Mouse (Mus musculus) lung, embryonic 16.5 days (tissue): Measurements from ENCODE around the gene Loxl1. TPM values are rescaled to one million over a fixed set of nuclear protein-coding genes. Genes with fewer than 3 reads are reported as not detected.

Experiments used
- ATAC-seq: fragments of 200-750 bp; cut with Nextera tagmentation; 2 replicates; pipeline ENCODE4 v1.8.0; 2017; ENCODE audit warnings: low read depth, mild to moderate bottlenecking, moderate library complexity
- H3K27ac ChIP-seq: fragments of 300-500 bp; sonication (generic); 2 replicates; pipeline ENCODE4 v1.5.1; 2014; ENCODE audit warnings: mild to moderate bottlenecking, control low read depth, low read length
- H3K27me3 ChIP-seq: fragments of 300-500 bp; sonication (generic); 2 replicates; pipeline ENCODE4 v1.6.1; 2014; ENCODE audit warnings: low read depth, low read length, mixed read lengths; ENCODE audit not compliant: control insufficient read depth, insufficient read depth
- H3K36me3 ChIP-seq: fragments of 300-500 bp; sonication (generic); 2 replicates; pipeline ENCODE4 v1.6.1; 2014; ENCODE audit warnings: low read length; ENCODE audit not compliant: control insufficient read depth, insufficient read depth
- H3K4me1 ChIP-seq: fragments of 300-500 bp; sonication (generic); replicated peaks from 2 replicates; pipeline ENCODE4 v1.6.1; 2014; ENCODE audit warnings: low read length, mixed read lengths; ENCODE audit not compliant: control insufficient read depth, insufficient read depth
- H3K4me2 ChIP-seq: fragments of 300-500 bp; sonication (generic); 2 replicates; pipeline ENCODE4 v1.6.1; 2014; ENCODE audit warnings: low read depth, low read length, control low read depth
- H3K4me3 ChIP-seq: fragments of 300-500 bp; sonication (generic); 2 replicates; pipeline ENCODE4 v1.5.1; 2014; ENCODE audit warnings: mild to moderate bottlenecking, low read length, control low read depth
- H3K9ac ChIP-seq: fragments of 300-500 bp; sonication (generic); 2 replicates; pipeline ENCODE4 v1.6.1; 2014; ENCODE audit warnings: low read length, control low read depth
- H3K9me3 ChIP-seq: fragments of 300-500 bp; sonication (generic); 2 replicates; pipeline ENCODE4 v1.6.1; 2016; ENCODE audit warnings: low read length; ENCODE audit not compliant: control insufficient read depth
- WGBS: fragments of 180-500 bp; shearing (Covaris S2); extraction: QIAGEN DNeasy Blood & Tissue Kit; methylation state at CpG from one replicate; pipeline ENCODE4 v1.1.7; 2014; 5-methylcytosine and 5-hydroxymethylcytosine counted together
- polyA plus RNA-seq: library from polyadenylated mRNA; unstranded; fragments of >200 nt; fragmentation: Nextera tagmentation; extraction: Ambion mirVana; gene quantifications from 2 replicates; pipeline ENCODE4 v1.2.1, GENCODE M21; 2015

Gene Loxl1
- polyA plus RNA-seq, 1 experiment from 2014 or later = 38.6 TPM

DNA sequence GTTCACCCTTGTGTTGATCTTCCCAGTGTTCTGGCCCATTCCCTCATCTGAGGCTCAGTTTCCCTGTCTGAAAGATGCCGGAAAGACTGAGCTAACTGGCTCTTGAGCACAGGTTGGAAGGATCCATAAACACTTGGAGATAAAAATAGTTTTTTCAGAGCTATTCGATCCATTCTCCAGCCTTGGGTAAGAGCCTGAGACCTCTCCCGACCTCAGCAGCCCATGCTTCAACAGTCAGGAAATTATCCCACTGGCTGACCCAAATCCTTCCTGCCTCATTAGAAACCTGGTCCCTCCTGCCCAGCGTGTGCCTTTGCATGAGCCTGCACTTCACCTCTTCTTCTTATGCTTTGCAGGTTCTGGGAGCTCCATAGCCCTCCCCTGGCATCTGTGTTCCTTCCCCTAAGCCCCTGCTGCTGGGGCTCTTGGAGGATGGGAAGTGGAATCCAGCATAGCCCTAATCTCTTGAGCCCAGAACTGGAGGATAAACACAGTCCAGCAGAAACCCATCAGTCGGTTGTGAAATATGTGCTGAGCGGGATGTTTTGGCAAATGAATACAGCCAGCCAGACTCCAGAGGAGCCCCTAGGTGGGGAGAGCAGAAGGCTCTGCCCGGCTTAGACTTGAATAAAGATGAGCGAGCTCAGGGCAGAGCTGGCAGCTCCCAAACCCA, 9.3 kb downstream of the Loxl1 start:
- H3K36me3 ChIP-seq = no peaks in the 10 kb centered on the region
- H3K4me1 ChIP-seq = peaks cover 54% of the 10 kb centered on the region
- H3K4me2 ChIP-seq = no peak overlapping the region
- H3K9me3 ChIP-seq = no peaks in the 10 kb centered on the region
- whole genome bisulfite sequencing = 26% methylated on average over 8 of the region's 8 CpGs
- peak overlapping the region; percentile 83 for H3K27ac ChIP-seq
- no peaks in the 10 kb centered on the region for H3K27me3 ChIP-seq
- H3K9ac ChIP-seq = no peak overlapping the region
- no peak overlapping the region for H3K4me3 ChIP-seq
- ATAC-seq = peak; percentile 75

DNA sequence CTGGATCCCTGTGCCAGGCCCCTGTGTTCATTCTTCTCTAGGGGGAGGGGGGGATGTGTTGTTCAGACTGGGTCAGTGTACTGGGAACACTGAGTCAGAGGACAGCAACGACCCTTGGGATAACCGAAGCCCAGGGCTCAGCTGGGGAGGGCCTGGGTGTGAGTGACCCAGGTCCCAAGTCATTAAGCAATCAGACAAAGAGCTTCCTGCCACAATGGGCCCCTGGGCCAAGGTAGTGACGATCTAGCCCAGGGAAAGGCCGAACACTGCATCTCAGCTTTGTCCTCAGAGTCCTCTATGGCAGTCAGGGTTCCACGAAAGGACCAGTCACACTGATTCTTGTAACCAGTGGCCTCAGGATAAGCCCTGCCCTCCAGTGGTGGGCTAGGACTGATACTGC, 9.9 kb downstream of the Loxl1 start:
- Histone ChIP-seq H3K9ac (no peak overlapping the region), H3K4me3 (no peak overlapping the region), H3K9me3 (no peaks in the 10 kb centered on the region), H3K4me1 (peaks cover 49% of the 10 kb centered on the region), H3K4me2 (no peak overlapping the region), H3K27ac (peak overlapping the region; percentile 83), H3K27me3 (no peaks in the 10 kb centered on the region), H3K36me3 (no peaks in the 10 kb centered on the region)
- 58% methylated on average over 5 of the region's 5 CpGs for whole genome bisulfite sequencing
- ATAC-seq = peak; percentile 8; the same call in 1 of the 2 replicates

DNA sequence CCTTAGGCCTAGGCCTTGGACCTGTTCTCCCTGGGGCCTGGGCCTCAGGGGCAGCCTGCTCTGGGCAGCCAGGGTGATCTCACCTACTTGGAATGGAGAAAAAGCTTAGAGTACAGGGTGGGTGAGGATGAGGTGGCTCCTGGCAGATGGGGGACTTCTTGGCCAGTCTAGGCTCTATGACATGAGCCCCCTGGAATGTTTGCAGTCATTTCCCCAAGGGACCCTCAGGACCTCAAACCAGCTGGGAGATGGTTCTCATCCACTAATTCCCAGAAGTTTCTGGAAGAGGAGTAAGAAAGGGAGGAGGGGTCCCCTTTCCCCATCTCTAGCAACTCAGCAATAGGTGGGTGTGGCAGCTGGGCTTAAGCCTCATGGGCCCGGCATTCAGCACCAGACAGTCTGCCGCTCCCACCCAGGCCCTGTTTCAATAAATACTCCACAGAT, 13.6 kb downstream of the Loxl1 start:
- ATAC-seq = peak; percentile 37
- WGBS = 49% methylated on average over 2 of the region's 2 CpGs
- Histone ChIP-seq H3K27me3 (no peaks in the 10 kb centered on the region), H3K4me3 (no peak overlapping the region), H3K36me3 (no peaks in the 10 kb centered on the region), H3K4me1 (peaks cover 36% of the 10 kb centered on the region), H3K27ac (peak overlapping the region; percentile 60), H3K9ac (no peak overlapping the region), H3K4me2 (no peak overlapping the region), H3K9me3 (no peaks in the 10 kb centered on the region)

DNA sequence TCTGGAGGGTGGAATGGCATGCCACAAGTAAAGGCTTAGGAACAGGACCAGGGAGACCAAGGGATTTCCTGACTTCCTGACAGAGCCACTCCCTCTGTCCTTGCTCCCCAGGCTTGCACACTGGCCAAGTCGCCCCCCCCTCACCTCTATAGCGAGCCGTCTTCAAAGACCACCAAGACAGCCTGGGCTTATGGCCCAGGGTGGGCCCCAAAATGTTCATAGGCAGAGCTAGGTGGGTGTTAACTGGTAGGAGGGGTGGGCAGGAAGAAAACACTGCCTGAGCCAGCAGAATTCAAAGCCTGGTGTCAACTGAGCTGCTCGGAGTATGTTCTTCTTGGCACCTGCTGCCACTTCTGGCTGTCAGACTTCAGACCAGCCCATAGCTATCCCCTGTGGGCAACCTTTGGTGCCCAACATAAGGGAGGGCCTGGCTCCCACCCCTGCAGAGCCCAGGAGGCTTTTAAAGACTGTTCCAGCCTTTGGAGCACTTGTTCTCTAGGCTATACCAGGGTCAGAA, 15.0 kb downstream of the Loxl1 start:
- no peak for ATAC-seq
- H3K36me3 ChIP-seq = no peaks in the 10 kb centered on the region
- peaks cover 25% of the 10 kb centered on the region for H3K4me1 ChIP-seq
- H3K27me3 ChIP-seq = no peaks in the 10 kb centered on the region
- H3K4me3 ChIP-seq = no peak overlapping the region
- no peaks in the 10 kb centered on the region for H3K9me3 ChIP-seq
- WGBS = 47% methylated on average over 4 of the region's 4 CpGs
- H3K9ac ChIP-seq = no peak overlapping the region
- no peak overlapping the region for H3K4me2 ChIP-seq
- no peak overlapping the region for H3K27ac ChIP-seq

DNA sequence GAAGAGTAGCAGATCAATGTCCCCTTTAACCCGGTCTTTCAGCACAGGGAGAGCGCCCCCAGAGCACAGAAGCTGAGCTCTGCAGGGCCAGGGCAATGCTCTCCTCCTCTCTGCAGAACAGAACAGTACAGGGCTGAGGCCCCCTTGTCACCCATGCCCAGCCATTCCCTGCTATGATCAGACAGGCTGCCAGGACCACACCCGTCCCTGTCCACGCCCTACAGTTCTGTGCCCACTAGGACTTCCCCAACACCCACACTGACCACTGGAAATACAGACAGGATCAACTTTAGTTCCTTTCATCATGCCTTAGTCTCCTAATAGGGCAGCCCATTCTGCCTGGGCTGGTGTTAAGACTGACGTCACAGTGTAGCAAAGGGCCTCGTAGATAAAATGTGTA, 15.9 kb downstream of the Loxl1 start:
- ATAC-seq = no peak
- WGBS = 65% methylated on average over 6 of the region's 6 CpGs
- H3K9ac ChIP-seq = no peak overlapping the region
- H3K36me3 ChIP-seq = no peaks in the 10 kb centered on the region
- no peaks in the 10 kb centered on the region for H3K27me3 ChIP-seq
- H3K4me3 ChIP-seq = no peak overlapping the region
- H3K4me2 ChIP-seq = no peak overlapping the region
- 0 out of 2 replicates have a peak overlapping the region, but pooled peaks have one; percentile 24 for H3K27ac ChIP-seq
- H3K9me3 ChIP-seq = no peaks in the 10 kb centered on the region
- H3K4me1 ChIP-seq = peaks cover 20% of the 10 kb centered on the region

DNA sequence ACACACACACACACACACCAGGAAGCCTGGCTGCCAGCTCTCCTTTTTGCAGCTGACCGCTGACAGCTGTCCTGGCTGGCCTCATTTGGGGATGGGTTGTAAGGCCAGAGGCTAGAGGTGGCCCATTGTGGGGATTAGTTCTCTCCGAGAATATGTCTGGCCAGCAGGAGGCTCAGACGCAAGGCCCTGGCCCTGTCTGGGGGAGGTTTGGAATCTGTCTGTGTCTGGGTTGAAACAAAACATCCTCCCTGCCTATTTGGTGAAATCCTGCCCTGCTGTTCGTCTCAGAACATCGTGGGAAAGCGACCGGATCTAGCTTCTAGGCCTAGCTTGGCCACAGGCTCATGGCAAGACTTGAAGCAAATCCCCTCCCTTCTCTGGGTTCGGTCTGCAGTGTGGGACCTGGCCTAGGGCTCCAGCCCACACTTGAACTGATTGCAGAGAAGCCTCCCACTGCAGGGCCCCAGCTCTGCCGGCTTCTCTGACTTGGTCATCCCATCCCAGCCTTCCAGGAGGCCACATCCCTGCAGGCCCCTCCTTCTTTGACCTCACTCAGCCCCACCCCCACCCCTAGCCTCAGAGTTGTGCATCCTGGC, 17.1 kb downstream of the Loxl1 start:
- Histone ChIP-seq H3K27me3 (no peaks in the 10 kb centered on the region), H3K4me1 (peaks cover 20% of the 10 kb centered on the region), H3K4me2 (no peak overlapping the region), H3K4me3 (no peak overlapping the region), H3K27ac (peak overlapping the region; percentile 81), H3K9me3 (no peaks in the 10 kb centered on the region), H3K36me3 (no peaks in the 10 kb centered on the region), H3K9ac (peak overlapping the region; percentile 39; the same call in 1 of the 2 replicates)
- peak; percentile 81 for ATAC-seq
- WGBS = 30% methylated on average over 9 of the region's 9 CpGs

DNA sequence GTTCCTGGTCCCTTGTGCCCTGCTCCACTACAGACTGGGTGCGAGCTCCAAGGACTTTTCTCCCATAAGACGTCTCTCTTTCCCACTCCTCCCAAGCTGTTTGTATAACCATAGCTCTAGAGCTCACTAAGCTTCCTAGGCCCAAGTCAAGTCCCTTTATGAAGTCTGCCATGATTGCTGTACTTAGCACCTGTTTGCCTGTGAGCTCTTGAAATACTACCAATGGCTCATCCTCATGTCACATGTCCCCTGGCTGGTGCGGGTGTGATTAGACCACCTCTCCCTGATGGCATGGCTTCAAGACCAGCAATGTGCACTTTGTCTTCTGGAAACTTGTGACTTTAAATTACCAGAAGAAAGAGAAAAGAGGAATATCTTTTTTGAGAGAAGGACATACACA, 17.6 kb downstream of the Loxl1 start:
- H3K4me3 ChIP-seq = no peak overlapping the region
- WGBS = 71% methylated on average over 3 of the region's 3 CpGs
- H3K9me3 ChIP-seq = no peaks in the 10 kb centered on the region
- H3K4me1 ChIP-seq = peaks cover 20% of the 10 kb centered on the region
- H3K9ac ChIP-seq = no peak overlapping the region
- H3K27ac ChIP-seq = no peak overlapping the region; the same call in 1 of the 2 replicates
- no peak for ATAC-seq
- H3K27me3 ChIP-seq = no peaks in the 10 kb centered on the region
- no peak overlapping the region for H3K4me2 ChIP-seq
- no peaks in the 10 kb centered on the region for H3K36me3 ChIP-seq

DNA sequence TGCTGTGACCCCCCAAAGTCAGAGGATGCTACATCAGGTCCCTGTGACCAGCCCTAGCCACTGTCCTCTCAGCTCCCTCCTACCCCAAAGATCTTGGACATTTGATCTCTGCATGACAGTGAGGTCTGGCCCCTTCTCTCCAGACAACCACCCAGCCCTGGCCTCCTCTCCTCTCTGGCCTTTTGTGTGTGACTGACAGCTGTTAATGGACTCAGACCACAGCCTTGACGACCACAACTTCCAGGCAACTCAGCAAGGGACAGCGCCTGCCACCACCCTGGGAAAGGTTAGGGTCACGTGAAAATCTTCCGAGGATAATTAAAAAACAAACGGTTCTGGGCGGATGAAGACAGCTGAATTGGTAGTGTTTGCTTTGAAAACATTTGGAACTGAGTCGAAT, 18.5 kb downstream of the Loxl1 start:
- Histone ChIP-seq H3K4me3 (no peak overlapping the region), H3K9me3 (no peaks in the 10 kb centered on the region), H3K4me1 (peaks cover 17% of the 10 kb centered on the region), H3K4me2 (no peak overlapping the region), H3K27me3 (no peaks in the 10 kb centered on the region), H3K27ac (no peak overlapping the region), H3K36me3 (no peaks in the 10 kb centered on the region), H3K9ac (no peak overlapping the region)
- WGBS = 49% methylated on average over 7 of the region's 7 CpGs
- no peak for ATAC-seq

DNA sequence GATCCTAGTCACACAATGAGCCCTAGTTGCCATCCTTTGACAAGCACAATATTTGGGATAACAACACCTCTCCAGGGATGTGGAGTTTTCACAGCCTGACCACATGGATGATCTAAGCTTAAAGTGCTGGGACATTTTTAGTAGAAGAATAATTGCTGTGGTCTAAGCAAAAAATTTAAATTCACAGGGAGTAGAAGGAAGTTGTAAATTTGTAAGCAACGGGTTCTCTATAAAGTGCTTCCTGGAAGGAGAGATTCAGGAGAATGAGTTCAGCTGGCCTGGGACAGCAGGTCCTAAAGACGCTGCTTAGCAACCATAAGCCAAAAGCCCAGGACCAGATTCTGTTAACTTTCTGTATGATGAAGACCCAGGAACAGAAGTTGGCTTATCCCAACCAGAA, 23.1 kb downstream of the Loxl1 start:
- Histone ChIP-seq H3K9ac (no peak overlapping the region), H3K4me3 (no peak overlapping the region), H3K36me3 (no peaks in the 10 kb centered on the region), H3K27ac (no peak overlapping the region), H3K4me2 (no peak overlapping the region), H3K27me3 (no peaks in the 10 kb centered on the region), H3K4me1 (no peaks in the 10 kb centered on the region), H3K9me3 (no peaks in the 10 kb centered on the region)
- ATAC-seq = no peak
- 74% methylated on average over 2 of the region's 2 CpGs for WGBS
